Mouse (Mus musculus): ENCODE measurements around the gene Tmem240.

DNA sequence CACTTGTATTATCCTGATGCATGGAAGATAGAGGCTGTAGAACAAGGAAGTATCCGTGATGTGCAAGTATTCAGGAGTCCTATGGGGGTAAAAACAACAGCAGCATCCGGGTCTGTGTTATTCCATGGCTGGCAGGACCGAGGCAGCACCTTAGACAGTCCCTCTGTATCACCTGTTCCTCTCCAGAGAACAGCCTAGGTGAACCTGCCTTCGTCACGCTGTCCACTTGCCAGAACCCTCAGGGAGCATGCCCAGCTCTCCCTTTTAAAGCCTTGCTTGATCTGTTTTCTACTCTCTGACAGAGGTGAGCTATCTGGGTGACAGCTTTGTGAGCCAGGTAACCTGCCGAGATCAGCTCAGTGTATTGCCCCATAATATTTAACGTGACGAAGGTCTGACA, 9.9 kb downstream of the Tmem240 start:
- TF ChIP-seq CTCF (IDR thresholded peaks at IDR 0.05; ENCODE audit: low read depth) (no peak), EP300 (IDR thresholded peaks at IDR 0.05; ENCODE audit: low read depth) (no peak)

All from heart, postnatal 0 days (tissue).